Mouse (Mus musculus): Measurements from ENCODE around the gene Rasd2.

Rasd2 gene

GRCm38 (mm10) chr8:75219877-75220738 is 6.4 kb downstream of the Rasd2 start:
- DNase-seq (ENCODE audit: low read depth, low spot score) = no peak

- DNase-seq (ENCODE audit: low read depth, low spot score) = no peak
Measured at GRCm38 (mm10) chr8:75222665-75223064, 8.9 kb downstream of the Rasd2 start.

GRCm38 (mm10) chr8:75226773-75227172 is 13.0 kb downstream of the Rasd2 start:
- no peak for DNase-seq (ENCODE audit: low read depth, low spot score)

GRCm38 (mm10) chr8:75233915-75234554 is 20.3 kb downstream of the Rasd2 start:
- no peak for DNase-seq (ENCODE audit: low read depth, low spot score)

GRCm38 (mm10) chr8:75247331-75247730 is 33.6 kb downstream of the Rasd2 start:
- no peak for DNase-seq (ENCODE audit: low read depth, low spot score)

- DNase-seq (ENCODE audit: low read depth, low spot score) = no peak
Measured at GRCm38 (mm10) chr8:75249186-75249585, 35.4 kb downstream of the Rasd2 start.

GRCm38 (mm10) chr8:75254027-75254426 is 40.3 kb downstream of the Rasd2 start:
- DNase-seq (ENCODE audit: low read depth, low spot score) = no peak

GRCm38 (mm10) chr8:75255635-75256034 is 41.9 kb downstream of the Rasd2 start:
- DNase-seq (ENCODE audit: low read depth, low spot score) = no peak

GRCm38 (mm10) chr8:75272166-75272565 is 58.4 kb downstream of the Rasd2 start:
- DNase-seq (ENCODE audit: low read depth, low spot score) = no peak
